Mouse (Mus musculus) brain, embryonic 18.5 days (tissue): Measurements from ENCODE around the gene Egfem1.
A peak's percentile ranks its signal among the peaks of the same experiment; 100 is the strongest.

Source experiments
- DNase-seq: peaks from one replicate; pipeline ENCODE4 v3.0.0-alpha.2; 2012; ENCODE audit warnings: low read depth, low spot score

Egfem1 gene

GRCm38 (mm10) chr3:29081952-29082295 is at the start of gene Egfem1:
Egfem1 (plus strand) TSS chr3:29082023.
- DNase-seq: no peak

GRCm38 (mm10) chr3:29033107-29033506 is 48.7 kb upstream of the Egfem1 start:
- no peak for DNase-seq

- DNase-seq: peak; percentile 42
Observed at GRCm38 (mm10) chr3:29036146-29036545, 45.7 kb upstream of the Egfem1 start.

GRCm38 (mm10) chr3:29036620-29037019 is 45.2 kb upstream of the Egfem1 start:
- no peak for DNase-seq

GRCm38 (mm10) chr3:29040064-29040463 is 41.8 kb upstream of the Egfem1 start:
- DNase-seq: no peak

- no peak for DNase-seq
Observed at GRCm38 (mm10) chr3:29046281-29046680, 35.5 kb upstream of the Egfem1 start.

- no peak for DNase-seq
Observed at GRCm38 (mm10) chr3:29047273-29047932, 34.4 kb upstream of the Egfem1 start.

GRCm38 (mm10) chr3:29063156-29063555 is 18.7 kb upstream of the Egfem1 start:
- no peak for DNase-seq

GRCm38 (mm10) chr3:29068428-29069098 is 13.3 kb upstream of the Egfem1 start:
- DNase-seq: no peak

GRCm38 (mm10) chr3:29071315-29071714 is 10.5 kb upstream of the Egfem1 start:
- no peak for DNase-seq

- no peak for DNase-seq
Observed at GRCm38 (mm10) chr3:29081517-29081916, 306 bp upstream of the Egfem1 start.

- no peak for DNase-seq
Observed at GRCm38 (mm10) chr3:29082296-29082995, 623 bp downstream of the Egfem1 start.

- DNase-seq: no peak
Observed at GRCm38 (mm10) chr3:29082996-29083350, 1.1 kb downstream of the Egfem1 start.

- DNase-seq: no peak
Observed at GRCm38 (mm10) chr3:29098467-29098866, 16.6 kb downstream of the Egfem1 start.

GRCm38 (mm10) chr3:29106016-29106723 is 24.3 kb downstream of the Egfem1 start:
- DNase-seq: no peak

- DNase-seq: no peak
Observed at GRCm38 (mm10) chr3:29107134-29107533, 25.3 kb downstream of the Egfem1 start.

- no peak for DNase-seq
Observed at GRCm38 (mm10) chr3:29110321-29110720, 28.5 kb downstream of the Egfem1 start.

- DNase-seq: no peak
Observed at GRCm38 (mm10) chr3:29114517-29114916, 32.7 kb downstream of the Egfem1 start.

GRCm38 (mm10) chr3:29117379-29117778 is 35.6 kb downstream of the Egfem1 start:
- DNase-seq: no peak

- DNase-seq: no peak
Observed at GRCm38 (mm10) chr3:29122556-29122955, 40.7 kb downstream of the Egfem1 start.

- DNase-seq: no peak
Observed at GRCm38 (mm10) chr3:29132054-29132931, 50.5 kb downstream of the Egfem1 start.
